Mouse (Mus musculus) adrenal gland, adult 8-10 months (tissue): ENCODE results near the gene Ggt1. TPM values are rescaled to one million over a fixed set of nuclear protein-coding genes. Genes with fewer than 3 reads are reported as not detected.

Experiments
- DNase-seq: peaks from one replicate; pipeline ENCODE4 v3.0.0; 2022
- total RNA-seq, 4 experiments: library from RNA; stranded (reverse); gene quantifications; 2 replicates each; pipeline ENCODE4 v1.2.4; 2022

Gene Ggt1
- total RNA-seq, 4 experiments from 2014 or later: 0.40 to 0.42 TPM; not detected in 2

DNA sequence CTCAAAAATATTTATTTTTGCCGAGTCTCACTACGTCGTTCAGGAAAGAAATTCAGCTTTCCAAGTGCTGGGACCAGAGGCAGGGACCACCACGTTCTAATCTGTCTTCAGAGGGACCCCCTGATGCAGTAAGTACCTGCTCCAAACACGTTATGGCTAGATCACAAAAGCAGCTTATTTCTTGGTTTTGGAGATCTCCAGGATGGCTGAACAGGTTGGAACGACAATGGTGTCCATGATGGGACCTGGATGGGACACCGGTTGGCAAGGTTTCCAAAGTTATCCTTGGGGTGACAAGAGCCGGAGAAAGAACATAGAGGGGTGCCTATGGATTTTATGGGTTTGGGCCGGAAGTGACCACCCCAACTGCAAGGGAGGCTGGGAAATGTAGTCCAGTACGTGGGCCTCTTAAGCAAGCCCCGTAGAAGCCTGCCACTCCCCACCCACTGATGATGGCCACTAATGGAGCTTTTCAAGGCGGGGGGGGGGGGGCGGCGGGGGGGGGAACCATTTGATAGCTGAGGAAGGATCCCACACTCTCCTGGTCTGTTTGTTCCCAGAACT is 72.3 kb downstream of the Ggt1 start:
- DNase-seq: no peak

DNA sequence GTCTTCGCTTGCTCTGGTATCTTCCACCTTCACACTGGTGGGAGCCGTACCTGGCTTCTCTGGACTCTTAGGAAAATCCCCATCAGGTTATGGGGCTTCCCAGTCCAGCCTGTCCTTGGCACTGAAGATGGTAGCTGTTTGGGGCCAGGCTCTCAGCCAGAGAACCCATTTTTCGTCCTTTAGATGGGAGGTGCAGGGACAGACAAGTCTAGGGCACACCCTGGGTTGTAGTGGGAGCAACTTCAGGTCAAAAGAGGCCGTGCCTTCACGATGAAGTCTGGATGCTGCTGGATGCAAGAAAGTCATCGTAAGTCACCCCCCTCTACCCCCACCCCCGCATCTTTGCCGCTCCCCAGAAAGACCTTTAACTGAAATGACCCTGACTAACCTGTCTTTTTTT is 73.2 kb downstream of the Ggt1 start:
- no peak for DNase-seq

DNA sequence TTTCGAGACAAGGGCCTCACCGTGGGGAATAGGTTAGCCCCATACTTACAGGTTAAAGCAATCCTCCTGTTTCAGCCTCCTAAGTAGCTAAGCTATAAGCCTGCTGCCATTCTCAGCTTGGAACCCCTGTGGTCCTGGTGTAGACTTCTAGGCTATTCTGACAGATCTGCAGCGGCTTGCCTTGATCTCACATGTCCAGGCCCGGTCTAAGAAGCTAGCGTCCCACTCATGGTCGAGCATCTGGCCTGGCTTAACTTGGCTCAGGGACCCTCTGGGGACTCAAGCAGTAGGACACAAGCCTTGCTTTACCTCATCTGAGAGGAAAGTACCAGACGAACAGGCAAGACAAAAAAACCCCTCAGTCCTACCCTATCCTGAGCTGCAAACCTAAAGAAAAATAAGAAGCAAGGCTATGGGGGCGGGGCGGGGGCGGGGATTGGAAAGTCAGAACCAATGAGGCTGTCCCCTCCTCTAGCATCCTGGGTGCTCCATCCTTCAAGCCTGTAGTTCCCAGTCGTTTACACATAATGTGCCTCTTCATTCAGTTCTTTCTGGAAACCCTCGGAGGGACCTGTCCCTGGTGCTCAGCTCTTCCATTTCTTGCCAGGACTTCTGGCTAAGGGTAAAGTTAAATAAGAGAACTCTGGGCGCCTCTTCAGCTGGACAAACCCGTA is 73.8 kb downstream of the Ggt1 start:
- no peak for DNase-seq

DNA sequence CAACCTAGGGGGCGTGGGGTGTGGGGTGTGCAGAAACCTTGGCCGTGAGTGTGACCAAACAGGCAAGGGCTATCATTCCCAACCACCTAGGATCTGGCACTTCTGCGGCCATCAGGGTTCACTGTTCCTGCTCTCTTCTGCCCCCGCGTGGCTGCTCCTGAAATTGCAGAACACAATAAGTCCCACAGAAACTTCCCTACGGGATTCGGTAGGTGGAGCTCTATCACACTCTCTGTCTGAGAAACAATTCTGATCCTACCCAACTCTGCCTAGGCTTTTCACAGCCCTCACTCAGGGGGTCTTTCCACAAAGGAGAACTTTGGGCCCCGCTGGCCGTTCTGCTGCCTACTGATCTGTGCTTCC is 74.3 kb downstream of the Ggt1 start:
- peak; percentile 62 for DNase-seq

Other genes starting within 250 kb of the Ggt1 start
- gene Adora2a, start 244.7 kb upstream of the Ggt1 start, total RNA-seq: 1 to 10 TPM; 1.6 to 5.2 (median 2.4) TPM
- 1 to 10 TPM in 3 of 4 experiments, under 1 TPM in 1; 0.65 to 1.9 (median 1.4) TPM for gene Upb1, start 160.5 kb upstream of the Ggt1 start, total RNA-seq
- gene Snrpd3, start 44.1 kb upstream of the Ggt1 start, total RNA-seq: 10 to 100 TPM; 82.7 to 88.0 (median 86.2) TPM
- 10 to 100 TPM; 20.3 to 23.9 (median 23.2) TPM for gene Gucd1, start 43.6 kb upstream of the Ggt1 start, total RNA-seq
- under 1 TPM; 0.19 to 0.37 (median 0.26) TPM for gene Lrrc75b, start 1.3 kb upstream of the Ggt1 start, total RNA-seq
- gene Ggt5, start 27.7 kb downstream of the Ggt1 start, total RNA-seq: 1 to 10 TPM; 4.2 to 9.6 (median 5.7) TPM
- gene Susd2, start 82.4 kb downstream of the Ggt1 start, total RNA-seq: 10 to 100 TPM in 2 of 4 experiments, 1 to 10 TPM in 2; 9.4 to 15.1 (median 11.5) TPM
- 10 to 100 TPM; 35.7 to 69.0 (median 43.8) TPM for gene Cabin1, start 202.7 kb downstream of the Ggt1 start, total RNA-seq
- 100 to 1,000 TPM in 2 of 4 experiments, 10 to 100 TPM in 2; 85.8 to 143 (median 110) TPM for gene Ddt, start 211.8 kb downstream of the Ggt1 start, total RNA-seq
- gene Gm20441, start 219.3 kb downstream of the Ggt1 start, total RNA-seq: not detected
- gene Gstt3, start 219.8 kb downstream of the Ggt1 start, total RNA-seq: 10 to 100 TPM; 28.7 to 37.8 (median 34.4) TPM
- gene Gstt1, start 237.0 kb downstream of the Ggt1 start, total RNA-seq: 10 to 100 TPM; 49.4 to 80.4 (median 66.3) TPM